Mouse (Mus musculus) inflammation-experienced regulatory T-cells (primary cell): Measurements from ENCODE around the gene Htt. TPM values are rescaled to one million over a fixed set of nuclear protein-coding genes. Genes with fewer than 3 reads are reported as not detected.

Experiments used
- polyA plus RNA-seq, 2 experiments: library from polyadenylated mRNA; unstranded; fragments of 100-300 nt; shearing (Covaris generic); gene quantifications; one replicate each; pipeline ENCODE4 v1.2.1; 2017

Gene Htt
- polyA plus RNA-seq = 10 to 100 TPM; 19.1 to 23.2 TPM

GRCm38 (mm10) chr5:34761509-34761908 lies at the start of gene Htt:
Gene Htt, plus strand, starts transcription at chr5:34761740.

GRCm38 (mm10) chr5:34907910-34908725 lies 146.6 kb downstream of the Htt start, which contains the start of gene Msantd1:
Gene Msantd1, plus strand, starts transcription at chr5:34908012.

GRCm38 (mm10) chr5:34948861-34949760 lies 187.6 kb downstream of the Htt start, which contains the start of gene Rgs12:
Gene Rgs12, plus strand, starts transcription at chr5:34949445.

Other genes starting within 250 kb of the Htt start
- gene Tnip2, start 247.7 kb upstream of the Htt start, polyA plus RNA-seq = 10 to 100 TPM; 37.4 to 43.7 TPM
- 10 to 100 TPM; 10.0 to 12.0 TPM for gene Sh3bp2, start 235.9 kb upstream of the Htt start, polyA plus RNA-seq
- gene Add1, start 188.1 kb upstream of the Htt start, polyA plus RNA-seq = 100 to 1,000 TPM; 219 to 282 TPM
- gene Mfsd10, start 124.5 kb upstream of the Htt start, polyA plus RNA-seq = 10 to 100 TPM; 70.8 to 95.4 TPM
- gene Nop14, start 101.6 kb upstream of the Htt start, polyA plus RNA-seq = 10 to 100 TPM; 44.3 to 49.8 TPM
- 10 to 100 TPM in 1 of 2 experiments, 1 to 10 TPM in 1; 8.9 to 11.0 TPM for gene Grk4, start 101.4 kb upstream of the Htt start, polyA plus RNA-seq
- gene Msantd1, start 146.3 kb downstream of the Htt start, polyA plus RNA-seq = 1 to 10 TPM in 1 of 2 experiments, under 1 TPM in 1; 0.95 to 1.7 TPM
- gene Rgs12, start 187.7 kb downstream of the Htt start, polyA plus RNA-seq = 10 to 100 TPM; 10.5 to 13.8 TPM